Mouse (Mus musculus) right cerebral cortex, postnatal 14 days (tissue): ENCODE measurements at regions not wholly inside any gene's neighbourhood (a gene's known extent, or its start where the extent isn't known, plus 50 kb on each side); places are given as distances from the start of the nearest gene placed in this dataset.
A peak's percentile ranks its signal among the peaks of the same experiment; 100 is the strongest.

Experiments
- DNase-seq: peaks from one replicate; pipeline ENCODE4 v3.0.0; 2022

- no peak for DNase-seq
These were observed 194.9 kb upstream of the Gm21798 start for GRCm38 (mm10) chr15:64622591-64622990.

GRCm38 (mm10) chr15:64626359-64626758 is 191.1 kb upstream of the Gm21798 start:
- DNase-seq, result no peak

GRCm38 (mm10) chr15:64627258-64627657 is 190.2 kb upstream of the Gm21798 start:
- DNase-seq, result peak; percentile 68
